Mouse (Mus musculus) olfactory bulb, adult 2 months (tissue): Measurements from ENCODE around the gene Rassf3.

Source experiments
- CTCF ChIP-seq: fragments of 200-500 bp; IDR thresholded peaks from 2 replicates; pipeline ENCODE4 v1.5.1; 2012; ENCODE audit warnings: low read depth, mild to moderate bottlenecking, low read length, moderate library complexity; ENCODE audit not compliant: insufficient read depth
- POLR2A ChIP-seq: fragments of 200-500 bp; IDR thresholded peaks from 2 replicates; pipeline ENCODE4 v1.6.1; 2012; ENCODE audit warnings: mild to moderate bottlenecking, low read depth, low read length, moderate library complexity; ENCODE audit not compliant: insufficient read depth

DNA sequence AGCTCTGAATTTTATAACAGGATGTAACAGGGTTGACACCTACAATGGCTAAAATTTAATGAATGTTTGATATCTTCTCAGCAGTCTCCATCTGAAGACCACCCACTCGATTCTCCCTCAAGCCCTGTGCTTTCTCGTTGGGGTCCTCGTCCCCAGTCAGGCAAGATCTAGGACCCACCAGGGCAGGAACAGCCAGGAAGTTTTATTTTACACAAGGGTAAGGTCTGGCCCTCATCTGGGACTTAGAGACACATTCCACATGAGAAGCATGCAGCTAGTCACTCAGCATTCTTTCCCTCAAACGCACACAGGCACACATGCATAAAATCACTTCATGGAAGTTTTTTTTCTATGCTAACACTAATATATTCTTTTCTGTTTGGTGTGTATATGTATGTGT is 39.5 kb downstream of the Rassf3 start:
- TF ChIP-seq CTCF (no peak), POLR2A (no peak)
